Mouse (Mus musculus): Measurements from ENCODE around the gene Calm4.

- TF ChIP-seq CTCF (IDR thresholded peaks at IDR 0.05; ENCODE audit: borderline replicate concordance, insufficient read depth, low read depth, low read length) (no peak), POLR2A (IDR thresholded peaks at IDR 0.05; ENCODE audit: borderline replicate concordance, insufficient read depth, low read length) (no peak)
Measured at GRCm38 (mm10) chr13:3866355-3867052, 28.9 kb downstream of the Calm4 start.
